Mouse (Mus musculus): ENCODE measurements around the gene G6pc2. TPM values are rescaled to one million over a fixed set of nuclear protein-coding genes. Genes with fewer than 3 reads are reported as not detected.

The G6pc2 gene
- total and polyA plus RNA-seq, 2 experiments from 2014 or later: not detected

DNA sequence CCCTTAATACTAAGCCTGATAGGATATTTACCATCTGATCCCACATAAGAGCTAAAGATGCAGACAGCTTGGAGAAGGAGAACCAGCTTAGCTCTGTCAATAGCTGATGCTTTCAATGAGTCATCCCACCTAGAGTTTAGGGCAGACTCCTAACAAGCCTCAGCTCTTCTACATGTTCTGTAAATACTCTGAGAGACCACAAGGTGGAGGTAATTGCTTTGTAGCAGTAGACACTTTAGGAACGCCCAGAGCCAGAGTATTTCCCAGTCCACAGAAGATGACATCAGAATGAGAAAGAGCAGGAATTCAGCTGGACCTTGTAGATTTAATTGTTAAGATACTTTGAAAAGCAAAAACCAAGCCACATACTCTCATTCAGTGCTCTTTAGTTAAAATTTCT lies 65.0 kb downstream of the G6pc2 start:
- Histone ChIP-seq H3K4me3 (ENCODE audit: low read depth, low read length) (no peak overlapping the region), H3K9me3 (ENCODE audit: low read length) (no peaks in the 10 kb centered on the region), H3K27me3 (ENCODE audit: insufficient read depth, low read length) (no peaks in the 10 kb centered on the region), H3K4me2 (ENCODE audit: low read depth) (no peak overlapping the region), H3K4me1 (ENCODE audit: insufficient read depth) (no peaks in the 10 kb centered on the region), H3K9ac (no peak overlapping the region), H3K27ac (ENCODE audit: low read depth, low read length) (no peak overlapping the region), H3K36me3 (ENCODE audit: insufficient read depth) (no peaks in the 10 kb centered on the region)
- peak; percentile 3 for DNase-seq
- 5% methylated on average over 1 of the region's 1 CpGs for WGBS
- no peak; the same call in 1 of the 2 replicates for ATAC-seq
- peak; percentile 51 for TF ChIP-seq CTCF (IDR thresholded peaks at IDR 0.05; ENCODE audit: low read depth)

Other genes starting within 250 kb of the G6pc2 start
- gene Nostrin, start 75.3 kb upstream of the G6pc2 start, total RNA-seq (2014; rRNA removed): 2.6 and 5.5 TPM in 2 replicates
- 2.8 and 3.1 TPM in 2 replicates for gene Nostrin, start 75.3 kb upstream of the G6pc2 start, polyA plus RNA-seq (2015; fragmentation: Nextera tagmentation; extraction: Ambion mirVana)
- 6.5 and 10.5 TPM in 2 replicates for gene Spc25, start 4.9 kb upstream of the G6pc2 start, total RNA-seq (2014; rRNA removed)
- 21.3 and 26.5 TPM in 2 replicates for gene Spc25, start 4.9 kb upstream of the G6pc2 start, polyA plus RNA-seq (2015; fragmentation: Nextera tagmentation; extraction: Ambion mirVana)
- gene Abcb11, start 131.5 kb downstream of the G6pc2 start, total RNA-seq (2014; rRNA removed): 0.10 and 0.15 TPM in 2 replicates
- gene Abcb11, start 131.5 kb downstream of the G6pc2 start, polyA plus RNA-seq (2015; fragmentation: Nextera tagmentation; extraction: Ambion mirVana): 0.05 and 0.10 TPM in 2 replicates
- under 0.01 TPM in 1 of 2 replicates, not detected in the other for gene Dhrs9, start 169.4 kb downstream of the G6pc2 start, total RNA-seq (2014; rRNA removed)
- not detected in 2 replicates for gene Dhrs9, start 169.4 kb downstream of the G6pc2 start, polyA plus RNA-seq (2015; fragmentation: Nextera tagmentation; extraction: Ambion mirVana)